Mouse (Mus musculus): ENCODE data around the gene Pilrb2. TPM values are rescaled to one million over a fixed set of nuclear protein-coding genes. Genes with fewer than 3 reads are reported as not detected.
"Not testable (repeated sequence)": the region's sequence is repeated elsewhere in the genome, so short reads cannot be mapped to it uniquely, and the experiment has no call there.

The Pilrb2 gene
- total RNA-seq (2021): 1 to 10 TPM in 1 of 2 experiments, not detected in 1; 1.0 TPM

- not testable (repeated sequence) for DNase-seq
These were observed at the start of gene Pilrb2 for GRCm38 (mm10) chr5:137871644-137872380. TSS of gene Pilrb2 (minus strand) at chr5:137871815.

- DNase-seq: no peak
These were observed 43.9 kb upstream of the Pilrb2 start for GRCm38 (mm10) chr5:137915550-137915949.

DNA sequence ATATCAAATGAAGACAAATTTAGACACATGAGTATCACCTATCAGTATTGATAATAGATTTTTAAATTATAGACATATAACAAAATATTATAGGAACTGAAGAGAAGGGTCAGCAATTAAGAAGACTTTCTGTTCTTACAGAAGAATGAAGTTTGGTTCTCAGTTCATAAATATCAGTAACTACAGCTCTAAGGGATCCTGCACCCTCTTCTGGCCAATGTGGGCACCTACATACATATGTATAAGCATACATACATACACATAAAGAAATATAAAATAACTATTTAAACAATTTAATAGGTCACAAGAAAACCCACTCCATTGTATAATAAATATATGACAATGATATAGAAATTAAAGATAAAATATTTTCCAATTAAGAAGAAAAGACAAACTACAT is 42.9 kb upstream of the Pilrb2 start:
- no peak for DNase-seq

GRCm38 (mm10) chr5:137909564-137910262 is 38.1 kb upstream of the Pilrb2 start:
- DNase-seq: no peak

DNA sequence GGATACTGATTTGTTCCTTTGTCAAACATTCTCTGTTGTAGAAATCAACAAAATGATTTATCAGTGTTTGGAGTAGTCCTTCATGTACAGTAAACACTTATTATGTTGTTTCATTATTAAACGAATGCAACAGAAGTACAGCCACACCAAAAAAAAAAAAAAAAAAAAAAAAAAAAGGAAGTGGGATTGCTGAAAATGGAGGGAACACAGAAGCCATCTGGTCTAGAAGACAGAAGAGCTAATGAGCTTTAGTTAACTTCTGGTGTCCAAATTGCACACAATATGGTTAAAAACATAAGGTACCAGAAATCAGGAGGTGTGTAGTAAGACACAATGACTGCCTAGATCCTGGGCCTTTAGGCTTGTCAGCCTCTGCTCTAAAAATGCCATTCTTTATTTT is 26.2 kb upstream of the Pilrb2 start:
- no peak for DNase-seq

DNA sequence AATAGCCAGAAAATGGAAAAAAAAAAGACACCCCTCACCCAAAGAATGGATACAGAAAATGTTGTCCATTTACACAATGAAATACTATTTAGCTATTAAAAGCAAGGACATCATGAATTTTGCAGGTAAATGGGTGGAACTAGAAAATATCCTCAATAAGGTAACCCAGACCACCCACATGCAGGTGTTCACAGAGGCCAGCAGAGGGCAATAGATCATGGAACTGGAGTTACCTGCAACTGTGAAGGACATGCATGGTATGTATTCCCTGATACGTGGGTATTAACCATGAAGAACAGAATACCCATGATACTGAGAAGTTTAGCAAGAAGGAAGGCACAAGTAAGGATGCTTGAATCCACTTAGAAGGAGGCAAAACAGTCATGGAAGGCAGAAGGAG is 21.3 kb upstream of the Pilrb2 start:
- DNase-seq: no peak

DNA sequence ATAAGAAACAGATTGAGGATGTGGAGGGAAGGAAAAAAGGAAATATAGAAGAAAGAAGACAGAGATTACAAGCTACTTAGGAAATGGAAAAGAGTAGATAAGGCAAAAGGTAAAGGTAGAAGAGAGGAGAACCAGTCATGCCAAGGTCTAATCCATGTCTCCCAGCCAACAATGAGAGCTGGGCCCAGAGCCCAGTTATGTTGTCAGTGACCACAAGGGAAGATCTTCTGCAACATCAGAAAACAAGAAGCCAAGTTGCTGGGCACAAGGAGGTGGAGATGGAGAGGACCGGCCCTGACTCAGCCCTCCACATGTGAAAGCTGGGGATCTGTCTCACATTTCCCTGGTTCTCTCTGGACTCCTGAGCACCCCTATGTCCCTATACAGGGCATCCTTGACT is 16.1 kb upstream of the Pilrb2 start:
- no peak for DNase-seq

DNA sequence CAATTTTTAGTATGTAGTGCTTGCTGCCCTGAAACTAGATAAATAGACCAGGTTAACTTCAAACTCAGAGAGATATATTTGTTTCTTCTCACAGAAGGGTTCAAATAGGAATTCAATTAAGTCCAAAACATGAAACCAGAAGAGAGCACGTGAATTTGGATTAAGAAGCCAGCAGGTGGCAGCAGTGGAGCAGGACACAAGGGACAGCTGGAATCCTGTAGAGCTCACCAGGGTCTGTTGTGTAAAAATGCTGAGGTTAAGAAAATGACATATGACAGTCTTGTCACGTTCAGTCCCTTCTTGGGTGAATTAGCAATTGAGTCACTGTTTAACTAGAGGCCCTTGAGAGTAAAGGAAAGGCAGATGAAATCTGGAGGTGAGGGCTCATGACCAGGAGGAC is 14.3 kb upstream of the Pilrb2 start:
- peak; percentile 67 for DNase-seq

DNA sequence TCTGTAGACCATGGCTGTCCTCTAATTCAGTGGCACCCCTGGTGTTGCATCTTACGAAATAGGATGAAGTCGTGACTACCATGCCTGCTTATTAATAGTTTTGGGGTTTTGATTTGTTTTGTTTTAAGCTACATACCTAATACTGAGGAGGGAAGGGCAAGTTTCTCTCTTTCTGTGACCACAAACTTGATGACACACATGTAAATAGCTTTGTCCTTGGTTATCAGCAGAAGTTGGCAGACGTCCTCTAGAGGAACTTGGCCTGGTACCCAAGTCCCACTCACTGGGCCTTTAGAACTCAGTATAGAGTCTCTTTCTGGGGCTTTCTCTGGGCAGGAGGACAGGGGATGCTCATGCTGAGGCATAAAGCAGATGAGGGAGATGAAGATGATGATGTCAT is 11.7 kb upstream of the Pilrb2 start:
- DNase-seq: no peak

GRCm38 (mm10) chr5:137882922-137883321 is 11.3 kb upstream of the Pilrb2 start:
- DNase-seq: no peak

DNA sequence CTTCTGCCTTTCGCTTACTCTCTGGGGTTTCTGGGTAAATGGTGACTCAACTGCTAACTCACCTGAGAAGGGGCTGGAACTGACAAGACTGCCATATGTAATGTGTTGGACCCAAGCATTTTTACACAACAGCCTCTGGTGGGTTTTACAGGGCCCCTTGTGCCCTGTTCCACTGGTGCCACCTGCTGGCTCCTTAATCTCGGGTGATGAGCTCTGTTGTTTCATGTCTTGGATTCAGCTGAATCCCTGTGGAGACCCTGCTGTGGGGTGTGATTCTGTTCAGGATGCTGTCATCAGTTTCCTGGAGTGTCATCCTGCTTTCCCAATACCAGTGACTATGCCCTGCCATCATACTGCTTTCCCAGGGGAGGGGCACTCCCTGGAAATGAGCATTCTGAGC is 6.2 kb upstream of the Pilrb2 start:
- DNase-seq: peak; percentile 56

GRCm38 (mm10) chr5:137875054-137875453 is 3.4 kb upstream of the Pilrb2 start:
- DNase-seq: no peak

DNA sequence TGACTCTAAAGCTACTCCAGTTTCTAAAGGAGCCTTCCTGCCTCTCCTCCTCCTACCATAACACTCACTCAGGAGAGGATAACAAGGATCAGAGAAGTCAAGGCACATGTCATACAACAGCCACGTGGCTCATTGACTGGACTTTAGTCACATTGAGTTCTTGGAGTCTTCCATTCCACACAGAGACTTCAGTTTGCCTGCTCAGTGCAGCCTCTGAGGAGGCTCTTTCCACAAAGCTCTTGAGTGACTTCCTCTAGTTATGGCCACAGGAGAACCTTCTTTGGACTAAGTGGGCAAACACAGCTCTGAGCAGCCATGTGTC is 727 bp upstream of the Pilrb2 start:
- DNase-seq: not testable (repeated sequence)

DNA sequence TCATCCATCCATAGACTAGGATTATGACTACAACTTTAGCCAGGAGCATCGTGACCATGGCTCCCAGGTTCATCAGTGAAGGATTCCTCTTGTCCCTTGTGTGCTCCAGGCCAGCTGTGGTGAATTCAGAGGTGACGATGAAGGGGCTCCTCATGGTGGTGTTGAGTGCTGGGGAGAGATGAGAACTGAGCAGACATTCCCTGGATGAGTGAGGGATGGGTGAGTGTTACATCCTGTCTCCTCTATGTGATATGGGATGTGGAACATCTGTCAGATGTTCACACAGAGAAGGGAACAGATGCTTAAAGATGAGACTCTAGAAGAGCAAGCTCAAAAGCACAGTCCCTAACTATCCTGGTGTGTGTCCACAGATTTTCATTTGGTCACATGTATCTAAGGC is 3.0 kb downstream of the Pilrb2 start:
- DNase-seq: not testable (repeated sequence)

DNA sequence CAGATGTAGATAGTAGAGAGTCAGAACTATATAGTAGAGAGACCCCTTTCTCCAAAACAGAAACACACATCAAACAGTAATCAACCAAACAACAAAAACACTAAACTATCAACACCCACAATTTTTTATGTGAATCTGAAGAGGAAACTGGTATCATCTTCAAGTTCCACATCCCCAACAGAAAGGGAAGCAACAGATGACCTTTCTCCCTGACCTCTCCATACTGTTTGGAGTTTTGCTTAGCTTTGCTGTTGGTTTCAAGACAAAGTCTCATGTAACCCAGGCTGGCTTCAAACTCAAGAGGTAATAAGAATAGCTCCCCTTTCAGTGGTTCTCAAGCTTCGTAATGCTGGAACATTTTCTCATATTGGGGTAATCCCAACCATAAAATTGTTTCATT is 7.6 kb downstream of the Pilrb2 start:
- DNase-seq: not testable (repeated sequence)

GRCm38 (mm10) chr5:137857960-137858710 is 13.5 kb downstream of the Pilrb2 start, which contains the start of gene Pilrb1:
TSS of gene Pilrb1 (minus strand) at chr5:137858106.
- DNase-seq: not testable (repeated sequence)

DNA sequence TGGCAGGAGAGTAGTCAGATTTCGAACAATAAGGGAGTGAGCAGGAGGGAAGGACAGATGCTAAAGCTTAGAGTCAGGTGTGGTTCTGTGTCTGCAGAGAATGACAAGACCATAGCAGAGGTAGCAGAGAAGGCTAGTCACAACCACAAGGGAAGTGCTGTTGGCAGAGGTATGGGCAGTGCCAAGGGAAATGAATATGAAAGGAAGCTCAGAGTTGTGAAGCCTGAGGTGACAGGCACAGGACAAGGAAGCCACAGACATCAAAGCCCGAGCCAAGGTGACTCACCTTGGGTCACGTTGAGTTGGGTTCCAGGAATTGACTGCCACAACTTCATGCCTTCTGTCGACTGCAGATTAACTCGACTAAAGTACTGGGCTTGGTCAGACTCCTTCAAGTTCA is 14.7 kb downstream of the Pilrb2 start:
- DNase-seq: not testable (repeated sequence)

- DNase-seq: not testable (repeated sequence)
These were observed 16.7 kb downstream of the Pilrb2 start for GRCm38 (mm10) chr5:137854907-137855306.

DNA sequence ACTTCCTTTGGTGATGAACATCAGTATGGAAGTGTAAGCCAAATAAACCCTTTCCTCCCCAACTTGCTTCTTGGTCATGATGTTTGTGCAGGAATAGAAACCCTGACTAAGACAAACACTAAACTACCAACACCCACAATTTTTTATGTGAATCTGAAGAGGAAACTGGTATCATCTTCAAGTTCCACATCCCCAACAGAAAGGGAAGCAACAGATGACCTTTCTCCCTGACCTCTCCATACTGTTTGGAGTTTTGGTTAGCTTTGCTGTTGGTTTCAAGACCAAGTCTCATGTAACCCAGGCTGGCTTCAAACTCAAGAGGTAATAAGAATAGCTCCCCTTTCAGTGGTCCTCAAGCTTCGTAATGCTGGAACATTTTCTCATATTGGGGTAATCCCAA is 21.3 kb downstream of the Pilrb2 start:
- not testable (repeated sequence) for DNase-seq

- DNase-seq: not testable (repeated sequence)
These were observed 34.5 kb downstream of the Pilrb2 start for GRCm38 (mm10) chr5:137837110-137837509.

DNA sequence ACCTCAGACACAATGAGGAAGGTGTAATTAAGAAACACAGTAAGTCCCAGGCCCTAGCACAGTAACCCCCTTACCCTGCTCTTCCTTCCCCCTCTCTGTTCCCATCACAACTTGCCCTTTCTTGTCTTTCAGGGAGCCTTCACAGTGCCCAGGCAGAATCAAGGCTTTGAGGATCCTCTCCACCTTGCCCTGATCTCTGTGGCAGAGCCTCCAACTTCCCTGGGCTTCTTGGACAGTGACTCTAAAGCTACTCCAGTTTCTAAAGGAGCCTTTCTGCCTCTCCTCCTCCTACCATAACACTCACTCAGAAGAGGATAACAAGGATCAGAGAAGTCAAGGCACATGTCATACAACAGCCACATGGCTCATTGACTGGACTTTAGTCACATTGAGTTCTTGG is 35.0 kb downstream of the Pilrb2 start:
- DNase-seq: no peak

DNA sequence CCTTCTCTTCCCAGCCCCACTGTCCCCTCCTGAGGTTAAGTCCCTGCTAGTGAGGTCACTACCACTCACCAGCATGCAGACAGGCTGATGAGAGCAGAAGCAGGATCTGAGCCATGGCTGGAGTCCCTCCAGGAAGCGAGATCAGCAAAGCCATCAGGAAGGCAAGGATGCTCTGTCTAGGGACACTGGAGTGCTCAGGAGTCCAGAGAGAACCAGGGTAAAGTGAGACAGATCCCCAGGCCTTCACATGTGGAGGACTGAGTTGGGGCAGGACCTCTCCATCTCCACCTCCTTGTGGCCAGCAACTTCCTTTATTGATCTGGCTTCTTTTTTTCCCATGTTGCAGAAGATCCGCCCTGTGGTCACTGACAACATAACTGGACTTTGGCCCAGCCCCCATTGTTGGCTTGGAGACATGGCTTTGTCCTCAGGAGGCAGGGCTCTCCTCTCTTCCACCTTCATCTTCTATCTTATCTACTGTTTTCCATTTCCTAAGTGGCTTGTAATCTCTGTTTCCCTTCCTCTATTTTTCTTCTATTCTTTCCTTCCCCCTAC is 35.6 kb downstream of the Pilrb2 start, which contains the start of gene Pilra:
Pilra (minus strand) TSS at position 316 of the 555 bp plus-strand sequence.
- not testable (repeated sequence) for DNase-seq

- peak; percentile 10 for DNase-seq
These were observed 38.1 kb downstream of the Pilrb2 start for GRCm38 (mm10) chr5:137833500-137833899.
